ENCODE assay signal across 24 mouse cellular contexts in the genomic region with DNA sequence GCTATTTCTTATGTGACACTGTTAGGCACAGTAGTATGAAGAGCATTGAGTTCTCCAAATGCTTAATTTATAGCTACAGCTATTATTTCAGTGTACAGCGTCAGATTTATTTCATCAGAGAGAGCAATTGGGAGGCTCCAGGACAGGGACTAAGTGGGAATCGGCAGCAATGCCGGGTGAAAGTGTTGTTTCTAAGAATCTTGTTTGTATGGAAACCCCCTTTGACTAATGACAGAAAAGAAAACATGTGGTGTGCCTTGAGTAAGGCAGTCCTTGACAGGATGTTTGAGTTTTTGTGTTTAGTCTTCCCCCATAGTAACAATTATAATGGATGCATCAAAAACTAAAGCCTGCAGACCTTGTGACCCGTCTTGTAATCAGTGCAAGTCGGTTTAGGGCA.
DNase-seq lines count a peak whose midpoint lies in the region; ATAC-seq and TF ChIP-seq lines count a peak whose summit lies in the region.
"Had no signal": no experiment of that assay in that cellular context is flagged by ENCODE, and none has a peak within 500 bp of the region (broad histone marks: within the 10 kb centered on the region; RNA-seq: fewer than 3 reads in every experiment).

No protein-coding gene starts in this region.

- H3K27ac ChIP-seq in intestine, embryonic 14.5 days (ENCODE audit: low read depth), result no peak overlapping the region
- no peak overlapping the region for H3K27ac ChIP-seq in intestine, postnatal 0 days (ENCODE audit: low read depth, low read length)
- no peak overlapping the region for H3K27ac ChIP-seq in limb, embryonic 11.5 days (replicated peaks; ENCODE audit: low read depth, low read length)
- no peak overlapping the region for H3K27ac ChIP-seq in limb, embryonic 10.5 days
- H3K27ac ChIP-seq in stomach, embryonic 14.5 days (ENCODE audit: low read length), result no peak overlapping the region; the same call in 1 of the 2 replicates
- H3K27ac ChIP-seq in stomach, postnatal 0 days (replicated peaks), result no peak overlapping the region
- no peak overlapping the region for H3K27ac ChIP-seq in stomach, embryonic 16.5 days (ENCODE audit: low read length)
- H3K27ac ChIP-seq: embryonic facial prominence, embryonic 12.5 days; forebrain, embryonic 12.5 days; forebrain, embryonic 15.5 days; gastrocnemius, adult 2 months; heart, adult 2 months; hindbrain, embryonic 12.5 days; hindbrain, embryonic 15.5 days had no signal

- no peaks in the 10 kb centered on the region for H3K27me3 ChIP-seq in intestine, embryonic 14.5 days (replicated peaks; ENCODE audit: control insufficient read depth, insufficient read depth, low read length)
- H3K27me3 ChIP-seq in intestine, postnatal 0 days (replicated peaks; ENCODE audit: control insufficient read depth, insufficient read depth, low read length), result no peaks in the 10 kb centered on the region
- no peaks in the 10 kb centered on the region for H3K27me3 ChIP-seq in limb, embryonic 11.5 days (ENCODE audit: control insufficient read depth, insufficient read depth, low read length)
- no peaks in the 10 kb centered on the region for H3K27me3 ChIP-seq in limb, embryonic 10.5 days (ENCODE audit: low read depth, poor library complexity, severe bottlenecking)
- H3K27me3 ChIP-seq in stomach, embryonic 14.5 days (ENCODE audit: control insufficient read depth, insufficient read depth, low read length), result no peaks in the 10 kb centered on the region
- H3K27me3 ChIP-seq in stomach, postnatal 0 days (ENCODE audit: control insufficient read depth, insufficient read depth, low read length), result no peaks in the 10 kb centered on the region
- no peaks in the 10 kb centered on the region for H3K27me3 ChIP-seq in stomach, embryonic 16.5 days (ENCODE audit: control insufficient read depth, insufficient read depth, low read length)
- H3K27me3 ChIP-seq: embryonic facial prominence, embryonic 12.5 days; forebrain, embryonic 12.5 days; forebrain, embryonic 15.5 days; hindbrain, embryonic 12.5 days; hindbrain, embryonic 15.5 days had no signal

- H3K4me3 ChIP-seq in intestine, embryonic 14.5 days (ENCODE audit: low read depth, low read length), result no peak overlapping the region
- no peak overlapping the region for H3K4me3 ChIP-seq in intestine, postnatal 0 days (ENCODE audit: low read depth, low read length)
- H3K4me3 ChIP-seq in limb, embryonic 11.5 days (ENCODE audit: low read depth, low read length), result no peak overlapping the region
- no peak overlapping the region for H3K4me3 ChIP-seq in limb, embryonic 10.5 days
- no peak overlapping the region for H3K4me3 ChIP-seq in stomach, embryonic 14.5 days (ENCODE audit: low read depth, low read length)
- no peak overlapping the region for H3K4me3 ChIP-seq in stomach, postnatal 0 days (ENCODE audit: low read depth, low read length)
- H3K4me3 ChIP-seq in stomach, embryonic 16.5 days (replicated peaks; ENCODE audit: low read length), result no peak overlapping the region
- H3K4me3 ChIP-seq: embryonic facial prominence, embryonic 12.5 days; erythroblast, embryonic 14.5 days; forebrain, embryonic 12.5 days; forebrain, embryonic 15.5 days; gastrocnemius, adult 2 months; heart, adult 2 months; hindbrain, embryonic 12.5 days; hindbrain, embryonic 15.5 days had no signal

- intact Hi-C loops in gastrocnemius, postnatal 14 days (cut with DNase I; ENCODE audit: low total_unique reads), result no loop called here

- peak; percentile 44 for DNase-seq in intestine, embryonic 14.5 days (ENCODE audit: low spot score)
- peak; percentile 17 for DNase-seq in limb, embryonic 11.5 days (ENCODE audit: low spot score)
- no peak for DNase-seq in limb, embryonic 10.5 days (ENCODE audit: low spot score)
- DNase-seq in stomach, postnatal 0 days (ENCODE audit: low spot score), result no peak
- DNase-seq in gastrocnemius, postnatal 14 days, result no peak
- DNase-seq: adrenal gland, postnatal 10 days; adrenal gland, postnatal 36 days; cerebellum, adult 18-20 months; cerebellum, adult 9-10 months; cerebellum, postnatal 14 days; gastrocnemius, adult 2 months; gastrocnemius, postnatal 25 days; heart, adult 2 months had no signal

- no peak for ATAC-seq in intestine, embryonic 14.5 days (replicated peaks; ENCODE audit: low FRiP score, low TSS enrichment, low read depth)
- ATAC-seq in intestine, postnatal 0 days, result no peak
- no peak for ATAC-seq in limb, embryonic 11.5 days (ENCODE audit: insufficient number of reproducible peaks, low FRiP score, low TSS enrichment, low read depth)
- peak; percentile 28; the same call in 1 of the 2 replicates for ATAC-seq in stomach, embryonic 14.5 days (ENCODE audit: insufficient number of reproducible peaks, insufficient read depth, low FRiP score, low read depth)
- no peak; the same call in 1 of the 2 replicates for ATAC-seq in stomach, postnatal 0 days (ENCODE audit: low FRiP score, low TSS enrichment)
- ATAC-seq in stomach, embryonic 16.5 days (ENCODE audit: insufficient read depth, low FRiP score), result peak; percentile 40; the same call in 1 of the 2 replicates
- ATAC-seq: activated CD4-positive, CD25-positive, alpha-beta regulatory T cell, adult 4 months; forebrain, embryonic 15.5 days had no signal

- no peaks in the 10 kb centered on the region for H3K36me3 ChIP-seq in intestine, embryonic 14.5 days (ENCODE audit: control insufficient read depth, insufficient read depth, low read length)
- no peaks in the 10 kb centered on the region for H3K36me3 ChIP-seq in intestine, postnatal 0 days (ENCODE audit: control insufficient read depth, insufficient read depth)
- H3K36me3 ChIP-seq in limb, embryonic 11.5 days (ENCODE audit: control insufficient read depth, insufficient read depth, low read length), result no peaks in the 10 kb centered on the region
- no peaks in the 10 kb centered on the region for H3K36me3 ChIP-seq in limb, embryonic 10.5 days
- no peaks in the 10 kb centered on the region for H3K36me3 ChIP-seq in stomach, embryonic 14.5 days (ENCODE audit: control insufficient read depth, insufficient read depth, low read length)
- no peaks in the 10 kb centered on the region for H3K36me3 ChIP-seq in stomach, postnatal 0 days (ENCODE audit: control insufficient read depth, insufficient read depth, low read length)
- no peaks in the 10 kb centered on the region for H3K36me3 ChIP-seq in stomach, embryonic 16.5 days (ENCODE audit: control insufficient read depth, insufficient read depth, low read length)
- H3K36me3 ChIP-seq: embryonic facial prominence, embryonic 12.5 days; forebrain, embryonic 15.5 days; hindbrain, embryonic 12.5 days; hindbrain, embryonic 15.5 days had no signal

- H3K4me2 ChIP-seq in intestine, embryonic 14.5 days (ENCODE audit: low read length), result no peak overlapping the region
- no peak overlapping the region for H3K4me2 ChIP-seq in intestine, postnatal 0 days (replicated peaks; ENCODE audit: low read depth)
- no peak overlapping the region for H3K4me2 ChIP-seq in limb, embryonic 11.5 days (ENCODE audit: low read depth, severe bottlenecking)
- H3K4me2 ChIP-seq in stomach, embryonic 14.5 days (replicated peaks; ENCODE audit: low read depth, low read length), result no peak overlapping the region
- no peak overlapping the region for H3K4me2 ChIP-seq in stomach, postnatal 0 days (replicated peaks; ENCODE audit: low read depth)
- H3K4me2 ChIP-seq in stomach, embryonic 16.5 days (ENCODE audit: low read depth, low read length), result no peak overlapping the region
- H3K4me2 ChIP-seq: embryonic facial prominence, embryonic 12.5 days; forebrain, embryonic 12.5 days; forebrain, embryonic 15.5 days; heart, embryonic 11.5 days; hindbrain, embryonic 12.5 days; hindbrain, embryonic 15.5 days had no signal

- H3K4me1 ChIP-seq in intestine, embryonic 14.5 days (replicated peaks; ENCODE audit: control insufficient read depth, insufficient read depth, low read length), result peaks cover 8% of the 10 kb centered on the region; the same call in 1 of the 2 replicates
- no peaks in the 10 kb centered on the region for H3K4me1 ChIP-seq in intestine, postnatal 0 days (replicated peaks; ENCODE audit: control insufficient read depth, insufficient read depth, low read length)
- peaks cover 2% of the 10 kb centered on the region; the same call in 1 of the 2 replicates for H3K4me1 ChIP-seq in limb, embryonic 11.5 days (ENCODE audit: control insufficient read depth, insufficient read depth, low read length)
- peaks cover 18% of the 10 kb centered on the region for H3K4me1 ChIP-seq in limb, embryonic 10.5 days
- peaks cover 14% of the 10 kb centered on the region; the same call in 1 of the 2 replicates for H3K4me1 ChIP-seq in stomach, embryonic 14.5 days (ENCODE audit: control insufficient read depth, insufficient read depth, low read length)
- H3K4me1 ChIP-seq in stomach, postnatal 0 days (replicated peaks; ENCODE audit: control insufficient read depth, insufficient read depth), result 0 out of 2 replicates have a peak, but pooled peaks cover 2% of the 10 kb centered on the region
- peaks cover 14% of the 10 kb centered on the region for H3K4me1 ChIP-seq in stomach, embryonic 16.5 days (ENCODE audit: control insufficient read depth, insufficient read depth, low read length)
- H3K4me1 ChIP-seq: forebrain, embryonic 15.5 days; hindbrain, embryonic 15.5 days had no signal

- 46% methylated on average over 5 of the region's 5 CpGs for WGBS in intestine, embryonic 14.5 days
- 50% methylated on average over 5 of the region's 5 CpGs for WGBS in intestine, postnatal 0 days
- 54% methylated on average over 5 of the region's 5 CpGs for WGBS in limb, embryonic 11.5 days
- 67% methylated on average over 5 of the region's 5 CpGs for WGBS in limb, embryonic 10.5 days
- WGBS in stomach, embryonic 14.5 days, result 32% methylated on average over 5 of the region's 5 CpGs
- WGBS in stomach, postnatal 0 days, result 38% methylated on average over 5 of the region's 5 CpGs
- 36% methylated on average over 5 of the region's 5 CpGs for WGBS in stomach, embryonic 16.5 days

- H3K9me3 ChIP-seq in intestine, embryonic 14.5 days (ENCODE audit: control insufficient read depth, low read length), result no peaks in the 10 kb centered on the region
- H3K9me3 ChIP-seq in intestine, postnatal 0 days (ENCODE audit: control insufficient read depth), result no peaks in the 10 kb centered on the region
- no peaks in the 10 kb centered on the region for H3K9me3 ChIP-seq in limb, embryonic 11.5 days (ENCODE audit: control insufficient read depth, low read length)
- no peaks in the 10 kb centered on the region for H3K9me3 ChIP-seq in limb, embryonic 10.5 days (replicated peaks)
- H3K9me3 ChIP-seq in stomach, embryonic 14.5 days (ENCODE audit: control insufficient read depth, low read depth, low read length), result no peaks in the 10 kb centered on the region
- H3K9me3 ChIP-seq in stomach, postnatal 0 days (ENCODE audit: control insufficient read depth, low read length), result no peaks in the 10 kb centered on the region
- H3K9me3 ChIP-seq in stomach, embryonic 16.5 days (replicated peaks; ENCODE audit: control insufficient read depth, low read length), result no peaks in the 10 kb centered on the region
- H3K9me3 ChIP-seq: embryonic facial prominence, embryonic 12.5 days; forebrain, embryonic 12.5 days; forebrain, embryonic 15.5 days; hindbrain, embryonic 12.5 days; hindbrain, embryonic 15.5 days had no signal

- TF ChIP-seq CTCF in intestine, postnatal 0 days (IDR thresholded peaks at IDR 0.05; ENCODE audit: low read depth), result no peak
- no peak for TF ChIP-seq CTCF in stomach, postnatal 0 days (IDR thresholded peaks at IDR 0.05; ENCODE audit: low read depth)

- no peak for TF ChIP-seq EP300 in stomach, postnatal 0 days (optimal IDR thresholded peaks at IDR 0.05)

- H3K9ac ChIP-seq in intestine, embryonic 14.5 days (ENCODE audit: low read length), result no peak overlapping the region
- H3K9ac ChIP-seq in intestine, postnatal 0 days (ENCODE audit: low read depth, low read length), result no peak overlapping the region
- no peak overlapping the region for H3K9ac ChIP-seq in limb, embryonic 11.5 days (ENCODE audit: low read length)
- H3K9ac ChIP-seq in stomach, embryonic 14.5 days (replicated peaks; ENCODE audit: low read depth, low read length), result no peak overlapping the region
- H3K9ac ChIP-seq in stomach, postnatal 0 days (ENCODE audit: low read length), result no peak overlapping the region
- H3K9ac ChIP-seq in stomach, embryonic 16.5 days (ENCODE audit: low read length), result no peak overlapping the region
- H3K9ac ChIP-seq: embryonic facial prominence, embryonic 12.5 days; forebrain, embryonic 12.5 days; forebrain, embryonic 15.5 days; hindbrain, embryonic 12.5 days; hindbrain, embryonic 15.5 days had no signal

Comparison
In these comparisons a context has a peak if more than half of its experiments do, and no peak if none do; other contexts are left out.
1. ATAC-seq: peak in stomach, embryonic 14.5 days (single experiment) and stomach, embryonic 16.5 days (single experiment); none in intestine, embryonic 14.5 days (single experiment), intestine, postnatal 0 days (single experiment), limb, embryonic 11.5 days (single experiment) and stomach, postnatal 0 days (single experiment).
2. DNase-seq: peak in intestine, embryonic 14.5 days (single experiment) and limb, embryonic 11.5 days (single experiment); none in limb, embryonic 10.5 days (single experiment), stomach, postnatal 0 days (single experiment) and gastrocnemius, postnatal 14 days (single experiment).